Mouse (Mus musculus) adipocyte (in vitro differentiated cells): Measurements from ENCODE around the gene Cplx2.

Experiments used
- DNase-seq: peaks from one replicate; pipeline ENCODE4 v3.0.0-alpha.2; 2016; ENCODE audit warnings: low spot score

Cplx2 gene

GRCm38 (mm10) chr13:54371049-54371386, at the start of gene Cplx2:
Gene Cplx2, plus strand, starts transcription at chr13:54371349.
- DNase-seq: no peak

GRCm38 (mm10) chr13:54322396-54323306, 48.5 kb upstream of the Cplx2 start:
- no peak for DNase-seq

- DNase-seq: no peak
These were observed 47.6 kb upstream of the Cplx2 start for GRCm38 (mm10) chr13:54323307-54324165.

- DNase-seq: no peak
These were observed 47.0 kb upstream of the Cplx2 start for GRCm38 (mm10) chr13:54324178-54324577.

GRCm38 (mm10) chr13:54325814-54326213, 45.3 kb upstream of the Cplx2 start:
- no peak for DNase-seq

- no peak for DNase-seq
These were observed 44.3 kb upstream of the Cplx2 start for GRCm38 (mm10) chr13:54326686-54327447.

GRCm38 (mm10) chr13:54328029-54328428, 43.1 kb upstream of the Cplx2 start:
- DNase-seq: no peak

- no peak for DNase-seq
These were observed 42.1 kb upstream of the Cplx2 start for GRCm38 (mm10) chr13:54328954-54329490.

- no peak for DNase-seq
These were observed 39.1 kb upstream of the Cplx2 start for GRCm38 (mm10) chr13:54331825-54332675.

- no peak for DNase-seq
These were observed 38.1 kb upstream of the Cplx2 start for GRCm38 (mm10) chr13:54332921-54333477.

GRCm38 (mm10) chr13:54337058-54337457, 34.1 kb upstream of the Cplx2 start:
- no peak for DNase-seq

- no peak for DNase-seq
These were observed 33.6 kb upstream of the Cplx2 start for GRCm38 (mm10) chr13:54337541-54337940.

- DNase-seq: no peak
These were observed 32.3 kb upstream of the Cplx2 start for GRCm38 (mm10) chr13:54338815-54339214.

- no peak for DNase-seq
These were observed 25.1 kb upstream of the Cplx2 start for GRCm38 (mm10) chr13:54345885-54346647.

GRCm38 (mm10) chr13:54348011-54348410, 23.1 kb upstream of the Cplx2 start:
- DNase-seq: no peak

GRCm38 (mm10) chr13:54349126-54349759, 21.9 kb upstream of the Cplx2 start:
- no peak for DNase-seq

- DNase-seq: no peak
These were observed 13.7 kb upstream of the Cplx2 start for GRCm38 (mm10) chr13:54357420-54357819.

GRCm38 (mm10) chr13:54359181-54359580, 12.0 kb upstream of the Cplx2 start:
- DNase-seq: no peak

- no peak for DNase-seq
These were observed 6.5 kb upstream of the Cplx2 start for GRCm38 (mm10) chr13:54364686-54365085.
